ENCODE assay signal across 23 mouse cellular contexts in the genomic region with DNA sequence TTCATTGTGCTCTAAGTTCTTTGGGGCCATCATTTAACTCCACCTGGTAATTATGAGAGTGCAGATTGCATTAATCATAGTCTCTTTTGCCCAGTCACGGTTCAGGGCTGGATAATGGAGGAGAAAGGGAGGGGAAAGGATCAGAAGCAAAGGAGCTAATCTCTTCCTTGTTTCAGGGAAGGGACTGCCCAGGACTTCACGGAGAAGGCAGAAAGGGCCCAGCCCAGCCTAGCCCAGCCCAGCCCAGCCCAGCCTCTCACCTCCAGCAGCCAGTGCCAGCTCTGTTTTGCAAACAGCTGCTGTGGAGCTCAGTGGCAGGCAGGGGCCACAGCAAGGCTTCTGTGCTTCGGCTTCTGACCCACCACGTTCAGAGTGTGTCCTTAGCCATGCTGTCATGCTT.
DNase-seq lines count a peak whose midpoint lies in the region; ATAC-seq and TF ChIP-seq lines count a peak whose summit lies in the region.
"Had no signal": no experiment of that assay in that cellular context is flagged by ENCODE, and none has a peak within 500 bp of the region (broad histone marks: within the 10 kb centered on the region; RNA-seq: fewer than 3 reads in every experiment).

No protein-coding gene starts in this region.

- peak; percentile 2 for DNase-seq in layer of hippocampus, adult 9-11 months
- DNase-seq in layer of hippocampus, postnatal 10 days (ENCODE audit: low spot score in 2 of 2), result no peak
- peak; percentile 3 for DNase-seq in right cerebral cortex, postnatal 14 days
- no peak for DNase-seq in right cerebral cortex, postnatal 36 days (ENCODE audit: low spot score in 2 of 2)
- DNase-seq in stomach, postnatal 0 days (ENCODE audit: low spot score), result peak; percentile 78
- DNase-seq in lung, postnatal 10 days, result no peak
- DNase-seq: adrenal gland, adult 8-10 months; cerebellum, adult 2 months; cerebellum, postnatal 36 days; embryo, embryonic 11 days; gastrocnemius, postnatal 25 days; heart, adult 2 months; kidney, adult 8-10 months; lung, adult 2 months; thymus, postnatal 25 days had no signal

- H3K4me1 ChIP-seq in intestine, postnatal 0 days (replicated peaks; ENCODE audit: control insufficient read depth, insufficient read depth, low read length), result no peaks in the 10 kb centered on the region
- H3K4me1 ChIP-seq in stomach, postnatal 0 days (replicated peaks; ENCODE audit: control insufficient read depth, insufficient read depth), result no peaks in the 10 kb centered on the region
- H3K4me1 ChIP-seq: embryonic facial prominence, embryonic 15.5 days; forebrain, embryonic 15.5 days; hindbrain, embryonic 13.5 days; limb, embryonic 13.5 days; liver, embryonic 12.5 days; neural tube, embryonic 13.5 days had no signal

- H3K4me3 ChIP-seq in intestine, postnatal 0 days (ENCODE audit: low read depth, low read length), result no peak overlapping the region
- no peak overlapping the region for H3K4me3 ChIP-seq in stomach, postnatal 0 days (ENCODE audit: low read depth, low read length)
- H3K4me3 ChIP-seq: embryonic facial prominence, embryonic 15.5 days; forebrain, embryonic 15.5 days; heart, adult 2 months; hindbrain, embryonic 13.5 days; limb, embryonic 13.5 days; liver, embryonic 12.5 days; myocyte; neural tube, embryonic 13.5 days had no signal

- TF ChIP-seq EP300 in stomach, postnatal 0 days (optimal IDR thresholded peaks at IDR 0.05), result no peak

- H3K27me3 ChIP-seq in intestine, postnatal 0 days (replicated peaks; ENCODE audit: control insufficient read depth, insufficient read depth, low read length), result no peaks in the 10 kb centered on the region
- H3K27me3 ChIP-seq in stomach, postnatal 0 days (ENCODE audit: control insufficient read depth, insufficient read depth, low read length), result no peaks in the 10 kb centered on the region
- H3K27me3 ChIP-seq: embryonic facial prominence, embryonic 15.5 days; forebrain, embryonic 15.5 days; hindbrain, embryonic 13.5 days; limb, embryonic 13.5 days; neural tube, embryonic 13.5 days had no signal

- no peak for TF ChIP-seq CTCF in intestine, postnatal 0 days (IDR thresholded peaks at IDR 0.05; ENCODE audit: low read depth)
- TF ChIP-seq CTCF in stomach, postnatal 0 days (IDR thresholded peaks at IDR 0.05; ENCODE audit: low read depth), result 0 out of 2 replicates have a peak, but pooled peaks have one; percentile 5

- 16% methylated on average over 4 of the region's 4 CpGs for WGBS in intestine, postnatal 0 days
- WGBS in stomach, postnatal 0 days, result 11% methylated on average over 4 of the region's 4 CpGs

- H3K9ac ChIP-seq in intestine, postnatal 0 days (ENCODE audit: low read depth, low read length), result no peak overlapping the region
- no peak overlapping the region for H3K9ac ChIP-seq in stomach, postnatal 0 days (ENCODE audit: low read length)
- H3K9ac ChIP-seq: embryonic facial prominence, embryonic 15.5 days; forebrain, embryonic 15.5 days; hindbrain, embryonic 13.5 days; limb, embryonic 13.5 days; liver, embryonic 12.5 days; neural tube, embryonic 13.5 days had no signal

- H3K9me3 ChIP-seq in intestine, postnatal 0 days (ENCODE audit: control insufficient read depth), result no peaks in the 10 kb centered on the region
- no peaks in the 10 kb centered on the region for H3K9me3 ChIP-seq in stomach, postnatal 0 days (ENCODE audit: control insufficient read depth, low read length)
- H3K9me3 ChIP-seq: embryonic facial prominence, embryonic 15.5 days; forebrain, embryonic 15.5 days; hindbrain, embryonic 13.5 days; limb, embryonic 13.5 days; liver, embryonic 12.5 days; neural tube, embryonic 13.5 days had no signal

- ATAC-seq in intestine, postnatal 0 days, result peak; percentile 59
- ATAC-seq in stomach, postnatal 0 days (ENCODE audit: low FRiP score, low TSS enrichment), result peak; percentile 91
- ATAC-seq: forebrain, embryonic 15.5 days; liver, embryonic 12.5 days had no signal

- H3K4me2 ChIP-seq in intestine, postnatal 0 days (replicated peaks; ENCODE audit: low read depth), result no peak overlapping the region
- H3K4me2 ChIP-seq in stomach, postnatal 0 days (replicated peaks; ENCODE audit: low read depth), result no peak overlapping the region
- H3K4me2 ChIP-seq: embryonic facial prominence, embryonic 15.5 days; forebrain, embryonic 15.5 days; hindbrain, embryonic 13.5 days; limb, embryonic 13.5 days; liver, embryonic 12.5 days; neural tube, embryonic 13.5 days had no signal

- no peaks in the 10 kb centered on the region for H3K36me3 ChIP-seq in intestine, postnatal 0 days (ENCODE audit: control insufficient read depth, insufficient read depth)
- H3K36me3 ChIP-seq in stomach, postnatal 0 days (ENCODE audit: control insufficient read depth, insufficient read depth, low read length), result no peaks in the 10 kb centered on the region
- H3K36me3 ChIP-seq: embryonic facial prominence, embryonic 15.5 days; forebrain, embryonic 15.5 days; hindbrain, embryonic 13.5 days; limb, embryonic 13.5 days; liver, embryonic 12.5 days; neural tube, embryonic 13.5 days had no signal

- H3K27ac ChIP-seq in intestine, postnatal 0 days (ENCODE audit: low read depth, low read length), result no peak overlapping the region
- H3K27ac ChIP-seq in stomach, postnatal 0 days (replicated peaks), result no peak overlapping the region
- H3K27ac ChIP-seq: embryonic facial prominence, embryonic 15.5 days; forebrain, embryonic 15.5 days; heart, adult 2 months; hindbrain, embryonic 13.5 days; limb, embryonic 13.5 days; liver, embryonic 12.5 days; neural tube, embryonic 13.5 days had no signal

Comparison
In these comparisons a context has a peak if more than half of its experiments do, and no peak if none do; other contexts are left out.
1. DNase-seq: peak in layer of hippocampus, adult 9-11 months (single experiment), right cerebral cortex, postnatal 14 days (single experiment) and stomach, postnatal 0 days (single experiment); none in layer of hippocampus, postnatal 10 days (0 of 2), right cerebral cortex, postnatal 36 days (0 of 2) and lung, postnatal 10 days (single experiment).